Mouse (Mus musculus): Measurements from ENCODE around the gene P4ha2.

DNA sequence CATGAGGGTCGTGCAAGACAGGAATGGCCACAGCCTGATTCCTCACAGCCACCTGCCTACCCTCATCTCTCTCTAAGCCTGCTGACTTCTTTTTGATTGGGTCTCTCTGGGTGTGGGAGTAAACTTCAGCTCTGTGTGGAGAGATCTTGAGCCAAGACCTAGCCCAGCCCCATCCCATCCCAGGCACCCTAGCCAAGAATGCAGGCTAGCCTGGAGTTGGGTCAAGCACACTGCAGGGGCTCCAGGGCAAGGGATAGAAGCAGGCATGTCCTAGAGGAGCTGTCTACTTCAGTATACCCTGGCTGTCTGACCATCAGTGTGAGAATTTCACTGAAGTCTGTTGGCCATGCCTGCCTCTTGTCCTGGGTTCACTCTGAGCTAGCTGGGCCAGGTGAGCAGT lies 40.4 kb upstream of the P4ha2 start:
- TF ChIP-seq GATA1 (IDR thresholded peaks at IDR 0.05; ENCODE audit: borderline replicate concordance, low read length), result no peak
- no peak for TF ChIP-seq FLI1 (IDR thresholded peaks at IDR 0.05; ENCODE audit: low read length)

Measured in megakaryocyte, embryonic 14.5 days (primary cell).